Mouse (Mus musculus): ENCODE data around the gene Prpf40a. TPM values are rescaled to one million over a fixed set of nuclear protein-coding genes. Genes with fewer than 3 reads are reported as not detected.
A peak's percentile ranks its signal among the peaks of the same experiment; 100 is the strongest.

Gene Prpf40a
- 148 and 155 TPM in 2 replicates for polyA plus RNA-seq (2016; fragmentation: Nextera tagmentation; extraction: Ambion mirVana)

DNA sequence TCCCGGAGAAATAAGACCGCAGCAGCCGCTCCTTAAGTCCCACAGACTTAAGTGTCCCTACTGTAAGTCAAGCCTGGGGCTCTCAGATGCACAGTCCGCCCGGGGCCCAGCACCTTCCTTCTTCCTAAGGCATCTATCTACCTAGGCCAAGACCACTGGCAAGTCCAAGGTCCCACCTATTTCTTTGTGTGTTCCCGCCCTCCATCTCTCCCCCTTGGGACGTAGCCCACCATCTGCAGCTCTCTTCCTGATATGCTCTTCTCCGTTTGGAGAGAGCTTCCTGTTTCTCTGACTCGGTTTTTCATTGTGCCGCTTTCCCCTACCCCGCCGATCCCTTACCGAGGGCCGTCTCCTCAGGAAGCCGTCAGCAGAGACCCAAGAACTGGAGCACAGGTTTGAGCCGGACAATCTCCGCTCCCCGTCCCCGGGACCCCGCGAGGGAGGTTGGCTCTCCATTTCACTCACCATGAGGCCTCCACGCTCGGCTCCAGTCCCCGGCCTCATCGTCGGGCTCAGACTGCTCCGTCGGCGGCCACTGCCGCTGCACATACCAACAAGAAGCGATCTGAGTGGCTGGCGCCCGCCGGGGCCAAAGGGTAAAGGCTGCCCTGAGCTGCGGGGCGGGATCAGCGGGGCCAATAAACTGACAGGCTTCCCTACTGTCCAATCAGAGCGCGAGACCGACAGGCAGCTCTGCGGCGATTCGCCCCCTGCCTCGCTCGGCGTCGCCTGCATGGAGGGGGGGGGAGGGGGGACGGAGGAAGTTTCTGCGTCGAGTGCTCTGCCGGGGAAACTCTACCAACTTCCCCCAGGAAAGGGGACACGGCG, at the start of gene Prpf40a:
TSS of gene Prpf40a (minus strand) at position 601 of the 828 bp plus-strand sequence.
- Histone ChIP-seq H3K9ac (peak within 1 kb of the TSS; percentile 88), H3K4me2 (replicated peaks) (peak within 1 kb of the TSS; percentile 55), H3K9me3 (no peaks in the 10 kb centered on the region), H3K4me3 (peak within 1 kb of the TSS; percentile 86), H3K27me3 (no peaks in the 10 kb centered on the region), H3K4me1 (peaks cover 16% of the 10 kb centered on the region; the same call in 1 of the 2 replicates), H3K27ac (peak within 1 kb of the TSS; percentile 96), H3K36me3 (peaks cover 13% of the 10 kb centered on the region)
- ATAC-seq (ENCODE audit: insufficient number of reproducible peaks, insufficient read depth, low FRiP score, low TSS enrichment), result peak; percentile 99
- WGBS, result under 1% methylated on average over 40 of the region's 53 CpGs

DNA sequence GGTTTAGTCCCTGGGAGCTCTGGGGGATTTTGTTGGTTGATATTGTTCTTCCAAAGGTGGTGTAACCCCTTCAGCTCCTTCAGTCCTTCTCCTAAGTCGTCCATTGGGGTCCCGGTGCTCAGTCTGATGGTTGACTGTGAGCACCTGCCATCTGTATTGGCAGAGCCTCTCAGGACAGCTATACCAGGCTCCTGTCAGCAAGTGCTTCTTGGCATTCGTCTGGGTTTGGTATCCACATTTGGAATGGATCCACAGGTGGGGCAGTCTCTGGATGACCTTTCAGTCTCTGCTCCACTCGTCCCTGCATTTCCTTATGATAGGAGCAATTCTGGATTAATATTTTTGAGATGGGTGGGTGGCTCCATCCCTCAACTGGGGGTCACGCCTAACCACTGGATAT, 31.2 kb upstream of the Prpf40a start:
- Histone ChIP-seq H3K9me3 (0 out of 2 replicates have a peak, but pooled peaks cover 4% of the 10 kb centered on the region), H3K36me3 (peaks cover 14% of the 10 kb centered on the region), H3K9ac (no peak overlapping the region), H3K4me1 (no peaks in the 10 kb centered on the region), H3K4me2 (replicated peaks) (no peak overlapping the region), H3K27ac (no peak overlapping the region), H3K4me3 (no peak overlapping the region), H3K27me3 (no peaks in the 10 kb centered on the region)
- WGBS, result 91% methylated on average over 5 of the region's 5 CpGs
- ATAC-seq (ENCODE audit: insufficient number of reproducible peaks, insufficient read depth, low FRiP score, low TSS enrichment), result no peak

DNA sequence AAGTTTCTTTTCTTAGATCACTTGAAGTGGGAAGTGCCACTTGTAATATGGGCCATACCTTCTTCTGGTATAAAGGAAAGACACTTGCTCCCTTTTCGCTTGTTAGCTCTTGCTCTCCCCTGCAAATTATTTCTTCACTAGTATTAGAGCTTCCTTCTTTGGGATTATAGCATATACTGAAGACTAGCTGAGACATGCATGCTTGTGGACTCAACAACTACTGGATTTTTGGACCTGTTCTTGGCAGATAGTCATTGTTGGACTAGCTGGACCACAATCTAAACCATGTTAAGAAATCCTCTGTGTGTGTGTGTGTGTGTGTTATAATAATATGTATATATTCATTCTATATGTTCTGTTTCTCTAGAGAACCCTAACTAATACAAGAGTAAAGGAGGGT, 22.4 kb upstream of the Prpf40a start:
- no peak overlapping the region for H3K4me3 ChIP-seq
- H3K27ac ChIP-seq, result no peak overlapping the region
- H3K9me3 ChIP-seq, result no peaks in the 10 kb centered on the region
- peaks cover 43% of the 10 kb centered on the region for H3K36me3 ChIP-seq
- no peak for ATAC-seq (ENCODE audit: insufficient number of reproducible peaks, insufficient read depth, low FRiP score, low TSS enrichment)
- H3K27me3 ChIP-seq, result no peaks in the 10 kb centered on the region
- no peak overlapping the region for H3K4me2 ChIP-seq (replicated peaks)
- WGBS, result 97% methylated on average over 1 of the region's 1 CpGs
- no peak overlapping the region for H3K9ac ChIP-seq
- no peaks in the 10 kb centered on the region for H3K4me1 ChIP-seq

GRCm38 (mm10) chr2:53206749-53207148, 15.7 kb upstream of the Prpf40a start:
- Histone ChIP-seq H3K27ac (no peak overlapping the region), H3K27me3 (no peaks in the 10 kb centered on the region), H3K4me3 (no peak overlapping the region), H3K9ac (no peak overlapping the region), H3K4me2 (replicated peaks) (no peak overlapping the region), H3K4me1 (no peaks in the 10 kb centered on the region), H3K36me3 (peaks cover 25% of the 10 kb centered on the region), H3K9me3 (no peaks in the 10 kb centered on the region)
- no peak for ATAC-seq (ENCODE audit: insufficient number of reproducible peaks, insufficient read depth, low FRiP score, low TSS enrichment)

DNA sequence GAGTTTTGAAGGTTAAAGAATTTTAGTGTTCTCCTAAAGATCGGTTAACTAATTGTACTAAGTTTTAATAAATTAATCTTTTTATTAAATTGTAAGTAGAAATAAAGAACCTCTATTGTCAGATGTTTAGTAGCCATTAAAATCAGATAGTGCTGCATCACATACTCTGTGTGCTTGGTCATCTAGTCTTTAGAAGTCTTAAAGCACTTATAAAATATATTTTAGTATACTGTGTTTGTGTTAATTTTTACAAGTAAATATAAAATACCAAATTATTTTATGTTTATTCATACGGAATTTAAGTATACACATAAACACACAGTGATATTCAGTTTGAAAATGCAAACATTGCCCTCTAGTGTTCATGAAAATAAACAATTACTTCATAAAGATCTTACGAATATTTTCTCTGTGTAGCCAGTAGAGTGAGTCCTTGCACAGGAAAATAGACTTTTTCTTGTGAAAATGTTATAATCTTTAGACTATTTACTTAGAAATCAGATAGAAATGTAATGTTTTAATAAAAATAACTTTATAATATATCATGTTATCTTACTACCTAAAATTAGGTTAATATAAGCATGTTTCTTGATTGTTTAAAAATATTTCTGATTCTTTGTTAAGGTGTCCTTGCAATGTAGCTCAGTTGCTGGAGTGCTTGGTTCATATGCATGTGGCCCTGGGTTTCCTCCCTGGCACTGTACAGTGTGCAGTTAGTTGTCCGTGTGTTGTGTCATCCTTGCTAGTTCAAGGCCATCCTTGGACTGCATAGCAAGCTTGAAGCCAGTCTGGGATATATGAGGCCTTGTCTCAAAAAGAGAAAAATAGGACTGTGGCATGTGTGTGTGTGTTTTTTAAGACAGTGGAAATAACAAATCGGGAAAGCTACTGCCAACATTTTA, 13.5 kb upstream of the Prpf40a start:
- 74% methylated on average over 5 of the region's 5 CpGs for WGBS
- Histone ChIP-seq H3K4me1 (no peaks in the 10 kb centered on the region), H3K9ac (no peak overlapping the region), H3K9me3 (no peaks in the 10 kb centered on the region), H3K27me3 (no peaks in the 10 kb centered on the region), H3K36me3 (peaks cover 18% of the 10 kb centered on the region), H3K27ac (no peak overlapping the region), H3K4me2 (replicated peaks) (no peak overlapping the region), H3K4me3 (no peak overlapping the region)
- ATAC-seq (ENCODE audit: insufficient number of reproducible peaks, insufficient read depth, low FRiP score, low TSS enrichment), result no peak

DNA sequence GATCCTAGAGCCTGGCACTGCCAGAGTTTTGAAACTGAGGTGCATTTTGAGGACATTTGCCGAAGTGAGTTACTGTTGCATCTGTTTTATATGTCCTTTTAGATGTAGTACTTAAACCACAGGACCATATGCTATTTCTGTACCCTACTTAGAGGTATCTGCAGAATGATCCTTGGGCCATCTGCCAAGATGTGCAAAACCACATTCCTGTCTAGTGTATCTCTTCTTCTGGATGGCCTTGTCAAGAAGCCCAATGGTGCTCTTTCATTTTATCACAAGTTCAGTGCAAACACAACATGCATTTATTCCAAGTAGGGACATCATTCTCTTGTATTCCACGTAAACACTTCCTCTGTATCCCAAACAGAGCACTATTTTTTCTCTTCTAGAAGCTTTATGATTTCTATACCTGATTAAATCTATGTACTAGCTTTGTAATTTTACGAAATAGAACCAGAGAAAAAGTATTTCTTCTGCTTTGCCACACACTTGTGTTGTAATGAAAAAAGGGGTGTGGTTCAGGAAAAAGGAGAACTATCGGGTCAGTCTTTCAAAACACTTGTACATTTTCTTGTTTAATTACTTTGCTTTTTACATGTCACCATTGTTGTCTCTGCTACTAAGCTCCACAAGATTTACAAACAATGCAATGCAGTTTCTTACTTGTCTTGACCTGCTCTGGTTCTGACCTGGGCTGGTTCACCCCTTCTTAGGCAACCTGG, 9.2 kb upstream of the Prpf40a start:
- Histone ChIP-seq H3K27me3 (no peaks in the 10 kb centered on the region), H3K9me3 (no peaks in the 10 kb centered on the region), H3K27ac (no peak overlapping the region), H3K4me1 (no peaks in the 10 kb centered on the region), H3K4me3 (no peak overlapping the region), H3K36me3 (peaks cover 22% of the 10 kb centered on the region), H3K4me2 (replicated peaks) (no peak overlapping the region), H3K9ac (no peak overlapping the region)
- no peak for ATAC-seq (ENCODE audit: insufficient number of reproducible peaks, insufficient read depth, low FRiP score, low TSS enrichment)
- 90% methylated on average over 4 of the region's 4 CpGs for WGBS

- Histone ChIP-seq H3K4me1 (no peaks in the 10 kb centered on the region), H3K4me3 (no peak overlapping the region), H3K4me2 (replicated peaks) (no peak overlapping the region), H3K9ac (no peak overlapping the region), H3K36me3 (peaks cover 26% of the 10 kb centered on the region), H3K27ac (no peak overlapping the region), H3K27me3 (no peaks in the 10 kb centered on the region), H3K9me3 (no peaks in the 10 kb centered on the region)
- 60% methylated on average over 1 of the region's 1 CpGs for WGBS
- no peak for ATAC-seq (ENCODE audit: insufficient number of reproducible peaks, insufficient read depth, low FRiP score, low TSS enrichment)
These were observed 8.1 kb upstream of the Prpf40a start for GRCm38 (mm10) chr2:53199203-53199602.

DNA sequence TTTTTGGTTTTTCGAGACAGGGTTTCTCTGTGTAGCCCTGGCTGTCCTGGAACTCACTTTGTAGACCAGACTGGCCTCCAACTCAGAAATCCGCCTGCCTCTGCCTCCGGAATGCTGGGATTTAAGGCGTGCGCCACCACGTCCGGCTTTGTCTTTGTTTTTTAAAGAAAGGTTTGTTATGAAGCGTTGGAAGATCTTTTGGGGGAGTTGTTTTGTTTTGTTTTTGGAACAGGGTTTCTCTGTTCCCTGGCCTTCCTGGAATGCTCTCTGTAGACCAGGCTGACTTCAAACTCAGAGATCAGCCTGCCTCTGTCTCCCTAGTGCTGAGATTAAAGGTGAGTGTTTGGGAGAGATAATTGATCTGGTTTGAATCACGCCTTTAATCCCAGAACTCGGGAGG, 5.3 kb upstream of the Prpf40a start:
- no peak overlapping the region for H3K4me3 ChIP-seq
- no peaks in the 10 kb centered on the region for H3K9me3 ChIP-seq
- H3K9ac ChIP-seq, result no peak overlapping the region
- H3K36me3 ChIP-seq, result peaks cover 23% of the 10 kb centered on the region
- WGBS, result 94% methylated on average over 10 of the region's 10 CpGs
- H3K27me3 ChIP-seq, result no peaks in the 10 kb centered on the region
- ATAC-seq (ENCODE audit: insufficient number of reproducible peaks, insufficient read depth, low FRiP score, low TSS enrichment), result no peak
- H3K27ac ChIP-seq, result no peak overlapping the region
- peaks cover 10% of the 10 kb centered on the region; the same call in 1 of the 2 replicates for H3K4me1 ChIP-seq
- H3K4me2 ChIP-seq (replicated peaks), result no peak overlapping the region

DNA sequence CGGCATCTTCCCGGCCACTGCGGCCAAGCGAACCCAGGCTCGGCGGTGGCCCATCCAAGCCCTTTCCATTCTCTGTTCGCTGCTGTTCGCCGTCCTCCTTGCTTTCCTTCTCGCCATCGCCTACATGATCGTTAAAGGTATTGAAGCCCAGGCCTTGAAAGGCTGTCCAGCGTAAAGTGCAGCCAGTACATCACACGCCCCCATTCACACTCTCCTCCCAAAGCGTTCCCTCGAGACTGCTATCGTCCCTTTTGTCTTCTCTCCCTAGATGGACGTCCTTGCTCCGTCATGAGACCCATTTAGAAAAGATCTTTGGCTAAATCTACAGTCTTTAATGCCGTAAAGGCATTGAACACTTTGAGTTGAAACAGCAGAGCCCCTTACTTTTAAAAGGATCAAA, 1.3 kb upstream of the Prpf40a start:
- Histone ChIP-seq H3K4me3 (peak overlapping the region; percentile 86), H3K9ac (peak overlapping the region; percentile 88), H3K27ac (peak overlapping the region; percentile 96), H3K4me2 (replicated peaks) (peak overlapping the region; percentile 52), H3K9me3 (no peaks in the 10 kb centered on the region), H3K36me3 (peaks cover 19% of the 10 kb centered on the region), H3K4me1 (peaks cover 16% of the 10 kb centered on the region; the same call in 1 of the 2 replicates), H3K27me3 (no peaks in the 10 kb centered on the region)
- peak; percentile 2; the same call in 1 of the 2 replicates for ATAC-seq (ENCODE audit: insufficient number of reproducible peaks, insufficient read depth, low FRiP score, low TSS enrichment)
- under 1% methylated on average over 20 of the region's 20 CpGs for WGBS

DNA sequence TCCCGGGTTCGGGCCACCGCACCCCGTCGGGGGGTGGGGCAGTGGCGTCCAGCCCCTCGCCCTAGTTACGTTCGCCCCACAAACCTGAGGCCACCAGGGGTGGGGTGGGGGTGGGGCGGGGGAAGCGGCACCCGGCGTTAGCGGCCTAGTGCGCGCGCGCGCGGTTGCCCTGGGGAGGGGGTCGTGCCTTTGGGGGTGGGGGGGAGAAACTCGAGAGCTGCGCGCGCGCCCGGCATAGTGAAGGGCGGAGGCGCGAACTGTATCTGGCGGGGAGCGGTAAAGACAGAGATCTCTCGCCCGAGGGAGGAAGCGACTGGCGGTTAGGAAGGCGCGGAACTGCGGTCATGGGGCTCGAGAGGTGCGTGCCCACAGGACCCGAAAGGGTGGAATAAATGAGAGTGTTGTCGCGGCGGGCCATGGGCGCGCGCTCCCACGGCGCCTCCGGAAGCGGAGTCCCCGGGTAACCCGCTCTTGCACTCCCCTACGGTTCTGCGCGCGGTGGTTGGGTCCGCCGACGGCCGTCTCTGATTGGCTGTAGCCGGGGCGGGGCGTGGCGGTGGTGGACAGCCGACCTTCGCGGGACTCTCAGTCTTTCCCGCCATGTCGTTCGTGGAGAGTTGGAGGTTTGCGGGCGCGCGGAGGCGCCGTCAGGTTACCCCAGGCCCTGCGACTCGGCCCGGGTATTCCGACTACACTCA, 588 bp upstream of the Prpf40a start, which contains the start of gene Arl6ip6:
TSS of gene Arl6ip6 (plus strand) at position 204 of the 698 bp plus-strand sequence.
- Histone ChIP-seq H3K4me2 (replicated peaks) (peak within 1 kb of the TSS; percentile 55), H3K4me1 (peaks cover 16% of the 10 kb centered on the region; the same call in 1 of the 2 replicates), H3K9me3 (no peaks in the 10 kb centered on the region), H3K9ac (peak within 1 kb of the TSS; percentile 88), H3K36me3 (peaks cover 19% of the 10 kb centered on the region), H3K4me3 (peak within 1 kb of the TSS; percentile 86), H3K27me3 (no peaks in the 10 kb centered on the region), H3K27ac (peak within 1 kb of the TSS; percentile 96)
- peak; percentile 88 for ATAC-seq (ENCODE audit: insufficient number of reproducible peaks, insufficient read depth, low FRiP score, low TSS enrichment)
- WGBS, result under 1% methylated on average over 67 of the region's 82 CpGs
